18 mouse cellular contexts compared by ENCODE assay signal in genomic region chr6:130197453-130197852, GRCm38 (mm10). TPM values are rescaled to one million over a fixed set of nuclear protein-coding genes. Genes with fewer than 3 reads are reported as not detected.
"Had no signal": no experiment of that assay in that cellular context is flagged by ENCODE, and none has a peak within 500 bp of the region (broad histone marks: within the 10 kb centered on the region; RNA-seq: fewer than 3 reads in every experiment).

No protein-coding gene starts in this region.

RNA-seq across cellular contexts. Expression of gene Klra9, which starts 4.5 kb away (rescaled TPM):
- polyA plus RNA-seq: liver, embryonic 13.5 days; liver, embryonic 15.5 days; liver, postnatal 0 days; lung, embryonic 15.5 days; lung, postnatal 0 days; midbrain, embryonic 10.5 days; midbrain, embryonic 12.5 days; midbrain, embryonic 14.5 days; midbrain, embryonic 16.5 days; myocyte; neural tube, embryonic 11.5 days; neural tube, embryonic 13.5 days; neural tube, embryonic 15.5 days; stomach, embryonic 15.5 days; stomach, postnatal 0 days; testis, adult 2 months had no signal

RNA-seq across cellular contexts. Expression of gene Klra7, which starts 35.7 kb away (rescaled TPM):
- polyA plus RNA-seq: liver, embryonic 13.5 days; liver, embryonic 15.5 days; liver, postnatal 0 days; lung, embryonic 15.5 days; lung, postnatal 0 days; macrophage; midbrain, embryonic 10.5 days; midbrain, embryonic 12.5 days; midbrain, embryonic 14.5 days; midbrain, embryonic 16.5 days; myocyte; neural tube, embryonic 11.5 days; neural tube, embryonic 13.5 days; neural tube, embryonic 15.5 days; stomach, embryonic 15.5 days; stomach, postnatal 0 days; testis, adult 2 months; thymus, adult 2 months had no signal
